Mouse (Mus musculus): ENCODE results near the gene Tdrd7.

Tdrd7 gene

GRCm38 (mm10) chr4:45964771-45965439 lies at the start of gene Tdrd7:
Gene Tdrd7, plus strand, starts transcription at chr4:45965334.
- DNase-seq (ENCODE audit: low spot score) = no peak

- DNase-seq (ENCODE audit: low spot score) = no peak
Observed at GRCm38 (mm10) chr4:45917091-45917490, 48.0 kb upstream of the Tdrd7 start.

- no peak for DNase-seq (ENCODE audit: low spot score)
Observed at GRCm38 (mm10) chr4:45921663-45922435, 43.3 kb upstream of the Tdrd7 start.

DNA sequence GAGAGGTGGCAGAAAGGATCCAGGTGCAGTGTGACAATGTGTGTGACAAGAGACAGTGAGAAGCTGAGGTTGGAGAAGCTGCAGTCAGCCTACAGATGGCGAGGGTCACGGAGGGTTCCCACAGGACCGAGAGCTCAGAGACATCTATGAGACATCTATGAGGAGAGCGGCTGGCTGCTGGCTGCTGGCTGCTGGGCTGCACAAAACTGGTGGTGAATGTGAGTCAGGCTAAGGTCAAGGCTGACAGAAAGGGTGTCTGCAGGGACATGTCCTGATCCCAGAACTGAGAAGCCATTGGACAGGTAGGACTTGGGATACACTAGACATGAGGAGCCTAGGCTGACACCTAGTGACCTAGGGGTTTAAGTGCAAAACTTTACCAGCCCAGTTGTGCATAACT lies 41.1 kb upstream of the Tdrd7 start:
- DNase-seq (ENCODE audit: low spot score) = no peak

DNA sequence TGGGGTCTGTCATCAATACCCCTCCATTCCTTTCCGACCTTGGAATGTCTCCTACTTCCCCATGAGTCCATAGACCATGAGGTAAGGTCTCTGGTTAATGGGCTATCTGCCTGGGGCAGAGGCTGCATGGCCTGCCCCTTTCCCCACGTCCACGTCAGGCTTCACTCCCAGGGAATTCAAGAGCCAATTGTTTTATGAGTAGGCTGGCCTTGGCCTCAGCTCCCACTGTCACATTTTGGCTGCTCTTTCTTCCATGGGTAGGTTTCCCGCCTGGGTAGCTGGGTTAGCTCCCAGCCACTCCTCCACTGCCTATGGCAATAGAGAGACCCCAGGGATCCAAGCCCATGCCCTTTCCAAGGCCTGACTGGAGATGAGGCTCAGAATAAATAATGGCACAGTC lies 36.6 kb upstream of the Tdrd7 start:
- DNase-seq (ENCODE audit: low spot score) = no peak

GRCm38 (mm10) chr4:45941628-45942044 lies 23.5 kb upstream of the Tdrd7 start:
- peak; percentile 17 for DNase-seq (ENCODE audit: low spot score)

GRCm38 (mm10) chr4:45947729-45948128 lies 17.4 kb upstream of the Tdrd7 start:
- DNase-seq (ENCODE audit: low spot score) = no peak

- DNase-seq (ENCODE audit: low spot score) = peak; percentile 18
Observed at GRCm38 (mm10) chr4:45949109-45949848, 15.9 kb upstream of the Tdrd7 start.

- DNase-seq (ENCODE audit: low spot score) = no peak
Observed at GRCm38 (mm10) chr4:45951830-45952229, 13.3 kb upstream of the Tdrd7 start.

GRCm38 (mm10) chr4:45953025-45953919 lies 11.9 kb upstream of the Tdrd7 start:
- no peak for DNase-seq (ENCODE audit: low spot score)

DNA sequence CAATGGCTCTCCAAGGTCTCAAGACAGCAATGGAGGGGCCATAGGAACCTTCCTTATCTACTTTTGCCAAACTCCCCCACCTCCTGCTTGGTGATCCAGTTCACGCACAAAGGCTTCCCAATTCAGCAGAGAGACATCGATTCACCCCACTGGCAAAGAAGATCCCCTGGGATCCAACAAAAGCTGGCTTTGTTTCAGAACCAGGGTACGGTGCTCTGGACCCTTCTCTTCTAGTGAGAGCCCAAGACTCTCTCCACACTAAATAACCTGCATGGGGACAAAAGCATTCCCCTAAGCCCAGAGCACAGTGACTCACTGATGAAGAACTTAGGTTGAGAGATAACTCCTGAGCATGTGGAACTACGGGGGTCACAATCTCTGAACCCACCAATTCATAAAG lies 9.9 kb upstream of the Tdrd7 start:
- DNase-seq (ENCODE audit: low spot score) = no peak

DNA sequence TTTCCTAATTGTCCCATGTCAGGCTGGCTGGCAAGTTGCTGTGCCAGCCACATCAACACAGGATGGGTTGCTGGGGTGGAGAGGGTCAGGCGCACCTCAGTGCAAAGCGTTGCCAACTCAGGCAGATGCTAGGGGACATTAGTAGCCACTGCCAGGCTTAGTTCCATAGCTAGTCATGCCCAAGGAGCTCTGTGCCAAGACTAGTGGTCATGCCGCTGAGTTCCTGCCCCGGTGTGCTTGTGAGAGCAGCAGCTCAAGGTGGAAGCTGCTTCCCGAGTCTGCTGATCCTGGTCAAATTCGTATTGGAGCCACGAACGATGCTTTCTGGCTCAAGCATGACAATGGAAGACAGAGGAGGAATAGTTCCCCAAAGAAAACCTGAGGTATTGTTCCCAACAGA lies 9.0 kb upstream of the Tdrd7 start:
- DNase-seq (ENCODE audit: low spot score) = no peak

DNA sequence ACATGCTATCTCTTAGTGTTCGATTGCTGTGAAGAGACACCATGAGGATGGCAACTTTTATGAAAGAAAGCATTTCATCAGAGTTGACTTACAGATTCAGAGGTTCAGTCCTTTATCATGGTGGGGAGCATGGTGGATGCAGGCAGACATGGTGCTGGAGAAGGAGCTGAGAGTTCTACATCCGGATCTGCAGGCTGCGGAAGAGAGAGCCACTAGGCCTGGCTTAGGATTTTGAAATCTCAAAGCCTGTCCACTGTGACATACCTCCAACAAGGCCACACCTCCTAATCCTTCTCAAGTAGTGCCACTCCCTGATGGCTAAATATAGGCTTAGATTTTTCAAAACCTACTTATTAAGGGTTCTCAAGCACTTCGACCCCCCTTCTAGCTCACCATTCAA lies 8.4 kb upstream of the Tdrd7 start:
- DNase-seq (ENCODE audit: low spot score) = no peak

DNA sequence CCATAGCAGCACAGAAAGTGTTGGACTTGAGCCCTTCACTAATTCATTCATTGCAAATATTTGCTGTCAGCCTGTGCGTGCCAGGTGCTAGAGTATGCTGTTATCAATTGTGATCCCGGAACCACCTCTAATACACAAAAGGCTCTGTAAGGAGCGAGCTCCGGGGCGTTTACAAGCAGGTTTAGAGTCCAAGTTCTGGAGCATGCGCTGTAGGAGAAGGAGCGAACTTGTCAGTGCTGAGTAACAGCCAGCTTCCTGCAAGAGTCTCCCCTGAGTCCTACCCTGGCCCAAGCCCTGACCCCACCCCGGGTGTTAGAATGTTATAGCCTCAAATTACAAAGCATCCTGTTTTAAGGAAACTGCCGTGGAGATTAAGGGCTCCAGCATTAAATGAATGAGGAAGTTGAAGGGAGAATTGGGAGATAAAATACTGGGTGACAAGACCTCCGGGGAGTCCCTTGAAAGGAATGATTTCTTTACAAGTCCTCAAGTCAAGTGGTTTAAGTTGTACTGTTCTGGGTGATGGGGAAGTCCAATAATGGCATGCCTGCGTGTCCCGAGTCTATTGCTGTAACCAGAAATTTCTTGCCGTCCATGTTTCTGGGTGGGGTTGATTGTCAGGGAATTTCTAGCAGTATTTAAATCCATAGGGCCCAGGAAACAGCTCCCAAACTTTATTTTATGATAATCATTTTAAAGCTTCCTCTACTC lies 758 bp downstream of the Tdrd7 start:
- DNase-seq (ENCODE audit: low spot score) = no peak

DNA sequence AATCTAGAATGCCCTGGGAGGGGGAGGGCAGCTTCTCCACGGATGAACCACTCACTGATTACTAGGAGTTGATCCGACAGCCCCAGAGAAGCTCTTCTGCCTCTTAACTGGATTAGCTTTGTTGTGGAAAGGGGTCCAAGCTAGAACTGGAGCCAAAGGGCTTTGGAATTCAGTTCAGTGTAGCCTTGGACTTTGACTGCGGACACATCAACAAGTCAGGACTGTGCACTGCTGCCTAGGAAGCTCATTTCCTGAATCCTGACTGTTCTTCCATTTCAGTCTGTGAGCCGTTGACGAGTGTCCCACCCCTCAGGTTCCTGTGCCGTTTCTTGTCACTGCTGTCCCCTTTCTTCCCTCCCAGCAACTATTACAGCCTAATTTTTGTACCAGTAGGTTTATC lies 1.6 kb downstream of the Tdrd7 start:
- DNase-seq (ENCODE audit: low spot score) = no peak

DNA sequence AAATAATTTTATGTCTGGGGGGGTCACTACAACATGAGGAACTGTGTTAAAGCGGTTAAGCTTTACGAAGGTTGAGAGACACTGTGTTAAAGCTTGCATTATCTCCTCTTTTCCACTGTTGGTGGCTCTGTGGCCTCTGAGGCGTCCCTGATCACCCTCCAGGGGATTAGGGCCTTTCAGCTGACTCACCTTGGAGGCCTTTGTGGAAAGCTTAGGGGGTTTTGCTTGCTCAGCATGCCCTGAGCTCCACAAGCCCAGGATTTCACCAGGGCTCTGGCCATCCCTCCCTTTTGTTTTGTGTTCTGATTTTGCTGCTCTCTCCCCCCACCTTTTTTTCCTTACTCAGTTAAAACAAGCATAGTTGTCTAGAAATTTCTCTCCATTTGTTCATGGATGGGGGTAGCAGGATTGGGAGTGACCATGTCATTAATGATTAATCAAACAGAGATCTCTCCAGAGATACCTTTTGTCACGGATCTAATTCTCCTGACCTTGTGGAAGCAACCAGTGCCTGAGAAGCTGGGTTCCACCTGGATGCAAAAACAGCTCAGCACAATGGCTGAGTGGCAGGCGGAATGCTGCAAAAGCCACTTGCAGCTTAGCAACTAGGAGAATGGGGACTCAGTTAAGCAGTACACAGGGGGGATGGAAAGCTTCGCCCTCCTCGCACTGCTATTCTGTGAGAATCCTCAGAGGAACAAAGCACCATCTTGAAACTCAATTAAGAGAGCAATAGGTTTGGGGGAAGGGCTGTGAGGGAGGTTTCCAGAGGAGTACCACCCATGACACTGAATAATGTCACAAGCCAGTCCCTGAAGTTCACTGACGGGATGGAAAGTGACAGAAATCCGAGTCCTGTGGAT lies 2.6 kb downstream of the Tdrd7 start:
- DNase-seq (ENCODE audit: low spot score) = no peak

DNA sequence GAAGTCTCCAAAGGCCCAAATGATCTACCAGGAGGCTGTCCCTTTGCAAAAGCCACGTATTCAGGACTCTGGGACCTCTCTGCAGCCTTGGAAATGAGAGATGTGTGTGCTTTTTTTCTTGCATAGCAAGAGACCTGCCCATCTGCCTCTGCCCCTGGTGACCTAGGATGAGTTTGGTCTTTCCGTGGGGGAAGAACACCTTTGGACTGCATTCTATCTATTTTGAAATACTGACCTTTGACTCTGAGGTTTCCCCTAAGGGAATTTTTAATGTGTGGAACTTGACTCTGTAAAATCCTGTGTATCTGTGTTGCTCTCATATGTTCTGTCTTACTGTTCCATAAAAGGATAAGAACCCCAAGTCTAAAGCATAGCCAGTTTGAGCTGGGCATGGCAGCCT lies 3.9 kb downstream of the Tdrd7 start:
- DNase-seq (ENCODE audit: low spot score) = no peak

GRCm38 (mm10) chr4:45970048-45970560 lies 5.0 kb downstream of the Tdrd7 start:
- DNase-seq (ENCODE audit: low spot score) = peak; percentile 7

- peak; percentile 96 for DNase-seq (ENCODE audit: low spot score)
Observed at GRCm38 (mm10) chr4:45971806-45972447, 6.8 kb downstream of the Tdrd7 start.

DNA sequence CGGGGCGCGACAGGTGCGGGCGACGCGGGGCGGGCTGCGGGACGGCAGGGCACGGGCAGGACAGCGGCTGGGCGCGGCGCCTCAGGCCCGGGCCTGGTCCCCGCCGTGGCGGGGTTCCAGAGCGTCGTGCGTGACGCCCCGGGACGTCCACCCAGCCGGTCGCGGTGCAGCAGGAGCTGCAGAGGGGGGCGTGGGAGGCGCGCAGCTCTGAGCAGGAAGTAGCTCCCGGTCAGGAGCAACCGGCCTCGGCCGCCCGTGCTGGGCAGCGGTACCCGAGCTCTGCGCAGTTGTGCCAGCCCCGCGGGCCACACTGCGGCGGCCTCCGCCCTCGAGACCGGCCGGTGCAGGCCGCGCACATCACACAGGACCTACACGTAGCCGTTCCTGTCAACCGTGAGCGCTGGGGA lies 7.3 kb downstream of the Tdrd7 start:
- no peak for DNase-seq (ENCODE audit: low spot score)

All from MN1 (cell line).